Mouse (Mus musculus) frontal cortex, postnatal 14 days (tissue): ENCODE data around the gene Akt1s1.
"Not testable (repeated sequence)": the region's sequence is repeated elsewhere in the genome, so short reads cannot be mapped to it uniquely, and the experiment has no call there.

ENCODE experiments used
- DNase-seq, 2 experiments: peaks; one replicate each; pipeline ENCODE4 v3.0.0; 2022; ENCODE audit warnings: low spot score in 2 of 2

Gene Akt1s1

GRCm38 (mm10) chr7:44868919-44869696 lies 20.3 kb downstream of the Akt1s1 start:
- no peak for DNase-seq

- peak; percentile 90 to 97 for DNase-seq
These were observed 21.1 kb downstream of the Akt1s1 start, which contains the start of gene Ptov1 for GRCm38 (mm10) chr7:44869697-44870528. Ptov1 (minus strand) TSS chr7:44869788.

DNA sequence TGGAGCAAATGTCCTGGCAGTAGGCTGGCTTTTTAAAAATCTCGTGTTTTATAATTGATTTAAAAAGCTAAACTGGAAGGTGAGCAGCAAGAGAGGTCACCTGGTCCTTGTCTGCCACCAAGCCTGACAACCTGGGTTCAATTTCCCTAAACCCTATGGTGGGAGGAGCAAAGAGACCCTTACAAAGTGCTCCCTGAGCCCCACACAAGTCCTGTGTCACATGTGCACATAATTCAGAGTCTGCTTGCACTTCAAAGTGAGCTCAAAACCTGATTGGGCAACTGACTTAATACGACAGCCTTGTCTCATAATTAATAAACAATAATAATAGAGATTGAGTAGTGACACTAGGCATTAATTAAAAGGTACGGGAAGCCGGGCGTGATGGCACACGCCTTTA lies 21.8 kb downstream of the Akt1s1 start:
- DNase-seq = no peak

GRCm38 (mm10) chr7:44871181-44871580 lies 22.4 kb downstream of the Akt1s1 start:
- no peak for DNase-seq

DNA sequence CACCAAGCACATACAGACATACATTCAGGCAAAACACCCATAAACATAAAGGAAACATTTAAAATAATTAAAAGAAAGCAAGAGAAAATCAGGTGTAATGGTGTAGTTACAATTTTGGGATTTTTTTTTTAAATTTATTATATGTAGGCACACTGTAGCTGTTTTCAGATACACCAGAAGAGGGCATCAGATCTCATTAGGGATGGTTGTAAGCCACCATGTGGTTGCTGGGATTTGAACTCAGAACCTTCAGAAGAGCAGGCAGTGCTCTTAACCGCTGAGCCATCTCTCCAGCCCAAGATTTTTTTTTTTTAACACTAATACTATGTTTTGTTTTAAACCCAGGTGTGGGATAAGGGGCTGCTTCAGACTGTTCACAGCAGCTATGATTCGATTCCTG lies 23.0 kb downstream of the Akt1s1 start:
- DNase-seq = not testable (repeated sequence)

GRCm38 (mm10) chr7:44877833-44878232 lies 29.0 kb downstream of the Akt1s1 start:
- DNase-seq = no peak

- no peak for DNase-seq
These were observed 34.2 kb downstream of the Akt1s1 start for GRCm38 (mm10) chr7:44883036-44883435.

DNA sequence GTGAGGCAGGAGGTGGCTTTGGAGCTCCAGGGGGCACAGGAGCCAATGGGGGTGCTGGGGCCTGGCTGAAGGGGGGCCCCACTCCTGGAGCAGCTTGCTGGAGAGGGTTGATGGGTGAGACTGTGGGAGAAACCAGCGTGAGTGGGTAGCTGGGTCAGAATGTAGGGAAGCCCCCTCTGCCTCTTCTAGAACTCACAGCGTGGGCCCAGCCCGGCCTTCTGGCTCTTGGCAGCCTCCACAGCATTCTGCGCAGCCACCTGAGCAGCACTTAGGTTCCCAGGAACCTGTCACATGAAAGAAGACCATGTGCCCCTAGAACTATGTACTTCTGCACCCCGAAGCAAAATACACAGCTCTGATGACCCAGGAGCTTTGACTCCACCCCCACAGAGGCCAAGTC lies 35.8 kb downstream of the Akt1s1 start:
- no peak for DNase-seq

DNA sequence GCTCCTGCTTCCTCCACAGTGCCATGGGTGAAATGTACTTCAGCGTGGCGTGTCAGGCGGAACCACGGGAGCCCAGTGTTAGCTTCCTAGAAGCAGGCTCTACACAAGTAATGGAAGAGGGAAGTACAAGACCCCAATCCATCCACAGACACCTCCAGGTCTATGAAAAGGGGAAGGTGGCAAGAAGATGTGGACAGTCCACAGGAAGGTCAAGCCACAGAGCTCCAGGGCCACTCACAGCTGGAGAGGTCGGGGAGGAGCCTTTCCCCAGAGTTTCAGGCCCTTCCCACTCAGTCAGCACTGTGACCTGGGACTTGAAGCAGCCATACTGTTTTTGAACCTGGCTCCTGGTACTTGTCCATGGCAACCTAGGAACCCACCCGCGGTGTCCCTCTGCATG lies 38.2 kb downstream of the Akt1s1 start:
- no peak for DNase-seq

DNA sequence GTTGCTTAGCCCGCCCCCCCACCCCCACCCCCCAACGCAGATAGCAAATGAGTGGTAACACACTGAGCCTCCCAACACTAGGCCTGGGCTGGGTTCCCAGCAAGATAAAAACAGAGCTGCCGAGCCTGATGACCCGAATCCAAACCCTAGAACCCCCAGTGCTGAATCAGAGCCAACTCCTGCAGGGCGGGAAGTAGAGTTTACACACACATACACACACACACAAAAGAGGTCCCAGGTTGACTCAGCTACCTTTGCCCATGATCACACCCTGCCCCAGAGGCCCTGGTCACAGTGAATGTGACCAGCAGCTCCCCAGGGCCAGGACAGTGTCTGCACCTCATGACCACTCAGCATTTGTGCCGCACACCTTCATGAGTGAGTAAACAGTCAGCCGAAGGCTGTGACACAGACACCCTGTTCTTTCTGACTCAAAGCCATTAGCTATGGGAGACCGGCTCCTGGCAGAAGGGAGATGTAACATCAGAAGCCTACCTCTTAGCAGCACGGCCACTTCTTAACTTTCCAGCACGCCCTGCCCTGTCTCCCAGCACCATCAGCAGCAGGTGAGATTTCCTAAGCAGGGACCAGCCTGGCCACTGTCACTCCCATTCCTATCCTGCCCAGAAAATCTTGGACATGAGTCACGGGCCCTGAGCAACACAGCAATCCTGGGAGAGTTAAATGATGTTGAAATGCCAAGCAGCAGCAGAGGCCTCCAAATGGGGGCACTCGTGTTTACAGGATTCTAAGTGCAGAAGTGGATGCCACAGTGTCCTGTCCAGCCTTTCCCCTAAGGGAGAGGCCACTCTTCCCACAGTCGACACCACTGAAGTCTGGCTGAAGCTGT lies 39.7 kb downstream of the Akt1s1 start:
- no peak for DNase-seq

DNA sequence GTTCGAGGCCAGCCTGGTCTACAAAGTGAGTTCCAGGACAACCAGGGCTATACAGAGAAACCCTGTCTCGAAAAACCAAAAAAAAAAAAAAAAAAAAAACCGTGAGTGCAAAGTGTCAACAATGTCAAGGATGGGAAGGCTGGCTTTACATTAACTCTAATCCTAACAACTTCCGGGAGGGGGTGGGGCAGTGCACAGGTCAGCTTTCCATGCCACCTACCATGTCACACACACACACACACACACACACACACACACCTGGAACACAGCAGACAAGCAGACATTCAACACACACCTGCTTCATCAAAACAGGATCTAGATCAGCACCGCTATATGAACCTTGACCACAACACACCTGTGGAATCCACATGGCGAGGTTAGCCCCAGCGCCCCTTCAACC lies 41.4 kb downstream of the Akt1s1 start:
- no peak for DNase-seq

DNA sequence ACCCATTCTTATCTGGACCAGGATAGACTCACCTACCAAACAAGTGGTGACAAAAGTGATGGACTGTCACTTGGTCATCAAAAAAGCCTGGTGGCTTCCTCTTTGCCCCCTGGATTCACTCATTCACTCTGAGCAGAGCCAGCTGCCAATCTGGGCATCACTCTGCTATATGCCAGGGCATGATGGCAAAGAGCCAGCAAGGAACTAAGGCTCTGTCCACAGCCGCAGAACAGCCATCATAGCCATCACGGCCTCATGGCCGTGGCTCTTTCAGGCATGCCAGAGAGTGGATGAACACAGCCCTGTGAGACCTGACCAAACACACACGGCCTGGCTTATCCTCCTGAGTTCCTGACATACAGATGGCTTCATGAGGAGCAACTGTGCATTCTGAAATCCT lies 41.9 kb downstream of the Akt1s1 start:
- DNase-seq = no peak

DNA sequence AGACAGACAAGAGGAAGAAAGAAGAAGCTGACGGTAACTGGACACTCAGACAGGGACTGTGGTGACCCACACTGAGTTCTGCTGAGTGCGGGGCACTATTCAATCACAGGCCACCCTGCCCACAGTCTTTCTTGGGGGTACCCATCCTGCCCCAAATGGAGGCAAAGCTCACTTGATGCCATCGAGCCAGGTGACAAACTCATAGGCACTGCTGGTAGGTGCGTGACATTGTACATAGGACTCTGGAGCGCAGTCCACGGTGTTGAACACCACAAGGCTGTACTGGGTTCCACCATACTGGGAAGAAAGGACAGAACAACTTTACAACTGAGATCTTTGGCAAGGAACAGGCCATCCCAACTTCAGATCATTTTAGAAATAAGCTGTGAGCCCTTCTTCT lies 42.8 kb downstream of the Akt1s1 start:
- DNase-seq = no peak

GRCm38 (mm10) chr7:44892276-44892921 lies 43.6 kb downstream of the Akt1s1 start, which contains the start of gene Med25:
Med25 (minus strand) TSS chr7:44892712.
- peak; percentile 93 to 95 for DNase-seq

DNA sequence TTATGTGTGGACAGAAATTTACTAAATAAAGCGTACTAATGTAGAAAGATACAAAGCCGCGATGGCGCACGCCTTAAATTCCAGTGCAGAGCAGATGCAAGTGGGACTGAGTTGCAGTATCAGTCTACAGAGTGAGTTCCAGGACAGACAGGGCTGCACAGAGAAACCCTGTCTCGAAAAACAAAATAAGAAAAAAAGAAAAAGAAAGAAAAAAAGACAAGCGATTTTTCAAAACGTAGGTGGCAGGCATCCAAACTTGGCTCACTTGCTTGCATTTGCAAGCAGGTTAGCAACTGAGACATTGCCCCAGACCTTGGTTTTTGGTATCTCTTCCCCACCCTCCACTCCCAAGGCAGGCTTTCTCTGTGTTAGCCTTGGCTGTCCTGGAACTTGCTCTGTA lies 44.4 kb downstream of the Akt1s1 start:
- DNase-seq = no peak

- no peak for DNase-seq
These were observed 45.4 kb downstream of the Akt1s1 start for GRCm38 (mm10) chr7:44894175-44894574.

- no peak for DNase-seq
These were observed 46.4 kb downstream of the Akt1s1 start for GRCm38 (mm10) chr7:44895206-44895592.

DNA sequence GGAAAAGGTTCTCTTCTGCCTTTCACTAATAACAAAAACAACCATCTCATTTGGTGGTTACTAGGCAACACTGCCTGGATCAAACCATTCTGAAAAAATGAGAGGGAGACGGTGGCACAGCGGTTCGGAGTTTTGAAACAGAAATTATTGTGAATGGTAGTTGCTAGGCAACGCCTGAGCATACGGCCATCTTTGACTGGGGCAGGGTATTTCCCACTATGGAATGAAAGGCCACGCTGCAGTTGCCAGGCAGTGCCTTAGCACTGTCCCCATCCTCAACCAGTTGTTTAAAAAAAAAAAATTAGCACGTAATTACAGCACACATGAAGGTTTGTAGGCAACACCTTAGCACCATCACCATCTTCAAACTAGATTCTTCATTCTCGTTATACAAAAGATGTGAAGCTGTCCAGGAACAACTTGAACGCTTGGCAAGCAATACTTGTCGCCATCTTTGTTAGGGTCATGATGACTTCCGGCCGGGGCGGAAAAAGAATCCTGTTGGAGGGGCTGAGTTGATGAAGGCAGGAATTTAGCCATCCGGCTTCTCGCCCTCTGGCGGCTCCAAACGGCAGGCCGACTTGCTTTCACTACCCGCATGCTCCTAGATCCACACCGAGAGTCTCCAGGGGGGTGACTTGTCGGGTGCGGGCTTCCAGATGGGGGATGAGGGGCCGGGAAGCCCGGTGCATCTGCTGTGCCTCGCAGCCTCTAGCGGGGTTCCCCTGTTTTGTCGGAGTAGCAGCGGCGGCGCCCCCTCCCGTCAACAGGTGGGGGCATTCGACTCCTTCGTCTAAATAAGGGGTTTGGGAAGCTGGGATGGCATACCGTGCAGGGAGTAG lies 47.0 kb downstream of the Akt1s1 start, which contains the start of gene Fuz:
Fuz (plus strand) TSS at position 487 of the 842 bp plus-strand sequence.
- DNase-seq = peak; percentile 89 to 91

DNA sequence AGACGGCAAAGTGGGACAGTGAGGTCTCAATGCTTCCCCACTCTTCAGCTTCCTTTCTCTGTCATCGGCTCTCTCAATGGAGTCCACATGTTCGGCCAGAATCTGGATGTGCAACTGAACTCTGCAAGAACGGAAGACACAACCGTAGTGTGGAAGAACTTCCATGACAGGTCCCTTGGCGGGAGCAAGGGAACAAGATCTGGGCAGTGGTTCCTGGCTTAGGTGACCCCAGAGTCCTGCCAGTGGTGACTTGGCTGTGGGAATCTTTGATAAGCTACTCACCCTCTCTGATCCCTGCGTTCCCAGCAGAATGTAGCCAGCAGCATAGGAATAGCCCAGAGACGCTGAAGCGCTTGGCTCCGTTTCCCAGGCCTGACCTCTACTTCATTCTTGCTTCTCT lies 47.7 kb downstream of the Akt1s1 start:
- DNase-seq = no peak

DNA sequence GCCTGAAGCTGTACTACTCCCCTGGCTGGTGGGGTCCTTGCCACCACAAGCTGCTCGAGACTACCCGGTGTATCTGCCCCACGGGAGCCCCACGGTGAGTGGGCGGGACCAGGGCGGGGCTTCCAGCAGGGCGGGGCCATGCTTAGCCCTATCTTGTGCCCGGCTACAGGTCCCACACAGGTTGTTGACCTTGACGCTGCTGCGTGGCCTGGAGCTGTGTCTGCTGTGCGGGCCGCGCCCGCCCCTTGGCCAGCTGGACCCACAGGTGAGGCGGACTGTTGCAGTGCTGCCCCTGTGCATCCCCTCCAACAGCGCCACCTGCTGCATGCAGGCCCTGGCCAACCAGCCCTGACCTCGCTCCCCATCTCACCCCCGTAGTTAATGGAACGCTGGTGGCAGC lies 49.8 kb downstream of the Akt1s1 start:
- no peak for DNase-seq
